9 mouse cellular contexts compared by ENCODE assay signal in genomic region chr11:7071617-7072016, GRCm38 (mm10).
"Had no signal": no experiment of that assay in that cellular context is flagged by ENCODE, and none has a peak within 500 bp of the region (broad histone marks: within the 10 kb centered on the region; RNA-seq: fewer than 3 reads in every experiment).

No protein-coding gene starts in this region.

- H3K4me2 ChIP-seq: limb, embryonic 13.5 days had no signal

- H3K36me3 ChIP-seq: limb, embryonic 13.5 days had no signal

- H3K4me3 ChIP-seq: limb, embryonic 13.5 days; myocyte had no signal

- H3K9ac ChIP-seq: limb, embryonic 13.5 days; liver, embryonic 14.5 days had no signal

- H3K9me3 ChIP-seq: limb, embryonic 13.5 days had no signal

- DNase-seq: kidney, adult 18-20 months; kidney, postnatal 14 days; left cerebral cortex, postnatal 4 days; midbrain, embryonic 14.5 days; thymus, postnatal 4 days had no signal

- H3K27ac ChIP-seq: limb, embryonic 13.5 days; liver, embryonic 14.5 days; stomach, postnatal 0 days had no signal
